Mouse (Mus musculus): Measurements from ENCODE around the gene B4galnt1. TPM values are rescaled to one million over a fixed set of nuclear protein-coding genes. Genes with fewer than 3 reads are reported as not detected.

Gene B4galnt1
- total RNA-seq, 2 experiments from 2014 or later, result 7.8 to 8.6 TPM

GRCm38 (mm10) chr10:127200279-127200678, 35.3 kb downstream of the B4galnt1 start:
- DNase-seq (ENCODE audit: low spot score in 2 of 2), result no peak

- no peak for DNase-seq (ENCODE audit: low spot score in 2 of 2)
These were observed 38.1 kb downstream of the B4galnt1 start for GRCm38 (mm10) chr10:127203106-127203505.

GRCm38 (mm10) chr10:127204589-127204988, 39.6 kb downstream of the B4galnt1 start:
- DNase-seq (ENCODE audit: low spot score in 2 of 2), result no peak

GRCm38 (mm10) chr10:127205373-127205772, 40.3 kb downstream of the B4galnt1 start:
- DNase-seq (ENCODE audit: low spot score in 2 of 2), result no peak

- DNase-seq (ENCODE audit: low spot score in 2 of 2), result no peak
These were observed 43.9 kb downstream of the B4galnt1 start for GRCm38 (mm10) chr10:127208921-127209320.

- no peak for DNase-seq (ENCODE audit: low spot score in 2 of 2)
These were observed 45.0 kb downstream of the B4galnt1 start for GRCm38 (mm10) chr10:127209928-127210570.

GRCm38 (mm10) chr10:127210961-127211405, 46.0 kb downstream of the B4galnt1 start:
- DNase-seq (ENCODE audit: low spot score in 2 of 2), result peak in 1 of 2 experiments; percentile 19

- DNase-seq (ENCODE audit: low spot score in 2 of 2), result peak; percentile 92 to 94
These were observed 46.4 kb downstream of the B4galnt1 start, which contains the start of gene Pip4k2c for GRCm38 (mm10) chr10:127211414-127211854. Pip4k2c (minus strand) TSS chr10:127211585.

GRCm38 (mm10) chr10:127213272-127213671, 48.2 kb downstream of the B4galnt1 start:
- no peak for DNase-seq (ENCODE audit: low spot score in 2 of 2)

GRCm38 (mm10) chr10:127213704-127214421, 48.8 kb downstream of the B4galnt1 start:
- DNase-seq (ENCODE audit: low spot score in 2 of 2), result no peak

- DNase-seq (ENCODE audit: low spot score in 2 of 2), result no peak
These were observed 49.4 kb downstream of the B4galnt1 start for GRCm38 (mm10) chr10:127214422-127214803.

GRCm38 (mm10) chr10:127216456-127216855, 51.4 kb downstream of the B4galnt1 start:
- DNase-seq (ENCODE audit: low spot score in 2 of 2), result no peak

GRCm38 (mm10) chr10:127217177-127217576, 52.2 kb downstream of the B4galnt1 start:
- no peak for DNase-seq (ENCODE audit: low spot score in 2 of 2)

- DNase-seq (ENCODE audit: low spot score in 2 of 2), result no peak
These were observed 53.3 kb downstream of the B4galnt1 start for GRCm38 (mm10) chr10:127218339-127218738.

Other genes starting within 250 kb of the B4galnt1 start
- gene Ctdsp2, start 186.5 kb upstream of the B4galnt1 start, total RNA-seq (2021), result 10 to 100 TPM; 73.0 to 98.7 TPM
- 1 to 10 TPM in 1 of 2 experiments, under 1 TPM in 1; 0.67 to 5.5 TPM for gene Avil, start 164.5 kb upstream of the B4galnt1 start, total RNA-seq (2021)
- 10 to 100 TPM; 55.1 to 61.3 TPM for gene Tsfm, start 134.4 kb upstream of the B4galnt1 start, total RNA-seq (2021)
- 10 to 100 TPM; 16.0 to 18.2 TPM for gene Mettl1, start 123.8 kb upstream of the B4galnt1 start, total RNA-seq (2021)
- under 1 TPM; 0.26 to 0.27 TPM for gene Eef1akmt3, start 123.7 kb upstream of the B4galnt1 start, total RNA-seq (2021)
- under 1 TPM; 0.42 to 0.56 TPM for gene Cyp27b1, start 117.0 kb upstream of the B4galnt1 start, total RNA-seq (2021)
- gene March9, start 105.0 kb upstream of the B4galnt1 start, total RNA-seq (2021), result 1 to 10 TPM; 6.3 to 6.8 TPM
- 100 to 1,000 TPM; 138 to 172 TPM for gene Cdk4, start 101.7 kb upstream of the B4galnt1 start, total RNA-seq (2021)
- gene Tspan31, start 95.0 kb upstream of the B4galnt1 start, total RNA-seq (2021), result 100 to 1,000 TPM; 106 to 107 TPM
- 1 to 10 TPM; 3.1 to 3.2 TPM for gene Agap2, start 89.9 kb upstream of the B4galnt1 start, total RNA-seq (2021)
- gene Os9, start 44.1 kb upstream of the B4galnt1 start, total RNA-seq (2021), result 100 to 1,000 TPM; 114 to 147 TPM
- gene Slc26a10, start 15.4 kb downstream of the B4galnt1 start, total RNA-seq (2021), result 1 to 10 TPM; 1.1 to 1.8 TPM
- gene Arhgef25, start 24.9 kb downstream of the B4galnt1 start, total RNA-seq (2021), result 10 to 100 TPM; 18.8 to 20.3 TPM
- gene Dtx3, start 30.5 kb downstream of the B4galnt1 start, total RNA-seq (2021), result 10 to 100 TPM; 63.0 to 67.6 TPM
- gene Pip4k2c, start 46.4 kb downstream of the B4galnt1 start, total RNA-seq (2021), result 10 to 100 TPM; 41.5 to 44.7 TPM
- gene Kif5a, start 98.1 kb downstream of the B4galnt1 start, total RNA-seq (2021), result 1 to 10 TPM; 5.4 to 8.0 TPM
- gene Dctn2, start 101.1 kb downstream of the B4galnt1 start, total RNA-seq (2021), result 100 to 1,000 TPM; 143 to 159 TPM
- 10 to 100 TPM; 38.9 to 45.4 TPM for gene Mbd6, start 123.8 kb downstream of the B4galnt1 start, total RNA-seq (2021)
- 10 to 100 TPM; 80.9 to 98.6 TPM for gene Mars, start 146.6 kb downstream of the B4galnt1 start, total RNA-seq (2021)
- gene Arhgap9, start 156.7 kb downstream of the B4galnt1 start, total RNA-seq (2021), result 1 to 10 TPM; 1.7 to 2.9 TPM
- 1 to 10 TPM; 3.3 to 4.1 TPM for gene Gli1, start 176.7 kb downstream of the B4galnt1 start, total RNA-seq (2021)
- not detected for gene Inhbe, start 189.2 kb downstream of the B4galnt1 start, total RNA-seq (2021)
- not detected for gene Inhbc, start 205.2 kb downstream of the B4galnt1 start, total RNA-seq (2021)
- 100 to 1,000 TPM; 104 to 117 TPM for gene R3hdm2, start 215.1 kb downstream of the B4galnt1 start, total RNA-seq (2021)

Measured in adrenal gland, adult 18-20 months (tissue).